Mouse (Mus musculus): Measurements from ENCODE around the gene Klk14. TPM values are rescaled to one million over a fixed set of nuclear protein-coding genes. Genes with fewer than 3 reads are reported as not detected.
"Not testable (repeated sequence)": the region's sequence is repeated elsewhere in the genome, so short reads cannot be mapped to it uniquely, and the experiment has no call there.

Klk14 gene
- total and polyA plus RNA-seq, 2 experiments = not detected

DNA sequence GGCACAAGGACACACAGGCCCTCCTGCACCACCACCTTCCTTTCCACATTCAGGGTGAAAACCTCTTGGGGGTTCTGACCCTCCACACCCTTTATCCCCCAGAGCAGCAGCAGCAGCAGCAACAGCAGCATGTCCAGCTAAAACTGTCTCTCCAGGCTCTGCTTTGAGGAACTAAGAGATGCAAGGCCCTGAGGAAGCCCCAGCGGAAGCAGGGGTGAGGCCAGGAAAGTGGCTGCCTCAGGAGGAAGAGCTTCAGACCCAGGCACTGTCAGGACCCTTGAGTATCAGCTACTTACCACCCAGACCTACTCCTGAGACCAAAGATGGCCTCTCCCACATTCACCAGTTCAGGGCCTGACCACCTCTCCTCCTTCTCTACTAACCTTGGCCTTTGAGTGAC, 30.2 kb upstream of the Klk14 start, which contains the start of gene Siglece:
Siglece (minus strand) TSS at position 160 of the 400 bp plus-strand sequence.
- H3K27ac ChIP-seq (replicated peaks; ENCODE audit: insufficient read depth, low read depth, low read length) = peak within 1 kb of the TSS; percentile 23
- no peaks in the 10 kb centered on the region for H3K79me2 ChIP-seq (ENCODE audit: control insufficient read depth, insufficient read depth, low read length)
- WGBS = 79% methylated on average over 1 of the region's 1 CpGs
- H3K4me1 ChIP-seq (ENCODE audit: control insufficient read depth, insufficient read depth, low read length) = no peaks in the 10 kb centered on the region
- H3K4me3 ChIP-seq (ENCODE audit: insufficient read depth, low read depth, low read length) = peak within 1 kb of the TSS; percentile 24
- H3K36me3 ChIP-seq (ENCODE audit: control insufficient read depth, insufficient read depth, low read length) = no peaks in the 10 kb centered on the region
- TF ChIP-seq CTCF (IDR thresholded peaks at IDR 0.05; ENCODE audit: low read depth, low read length) (no peak), POLR2A (IDR thresholded peaks at IDR 0.05; ENCODE audit: extremely low read depth, insufficient read depth, low read length) (no peak)
- H3K9ac ChIP-seq (ENCODE audit: low read depth, low read length) = no peak within 1 kb of the TSS; the same call in 1 of the 2 replicates
- H3K27me3 ChIP-seq (ENCODE audit: control insufficient read depth, insufficient read depth, low read length) = no peaks in the 10 kb centered on the region
- peak; percentile 10 for DNase-seq (ENCODE audit: extremely low read depth, low read depth, low spot score)

DNA sequence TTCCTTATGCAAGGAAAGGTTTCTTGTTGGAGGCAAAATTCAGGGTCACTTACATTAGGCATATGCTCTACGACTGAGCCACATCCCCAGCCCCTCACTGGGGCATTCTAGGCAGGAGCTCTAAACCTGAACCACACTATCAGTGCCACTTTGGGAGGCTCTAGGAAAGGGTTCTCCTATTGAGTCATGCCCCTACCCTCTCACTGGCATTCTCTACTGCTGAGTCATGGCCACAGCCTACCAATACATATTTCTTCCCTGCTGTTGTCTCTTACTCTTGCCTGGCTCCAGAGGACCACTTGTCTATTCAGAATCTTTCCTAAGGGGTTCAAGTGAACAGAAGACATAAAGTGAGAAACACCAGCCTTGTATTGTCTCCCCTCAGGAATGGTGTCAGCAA, 27.4 kb upstream of the Klk14 start:
- Histone ChIP-seq H3K27ac (replicated peaks; ENCODE audit: insufficient read depth, low read depth, low read length) (no peak overlapping the region), H3K27me3 (ENCODE audit: control insufficient read depth, insufficient read depth, low read length) (no peaks in the 10 kb centered on the region), H3K79me2 (ENCODE audit: control insufficient read depth, insufficient read depth, low read length) (no peaks in the 10 kb centered on the region), H3K9ac (ENCODE audit: low read depth, low read length) (no peak overlapping the region), H3K4me3 (ENCODE audit: insufficient read depth, low read depth, low read length) (no peak overlapping the region), H3K36me3 (ENCODE audit: control insufficient read depth, insufficient read depth, low read length) (no peaks in the 10 kb centered on the region), H3K4me1 (ENCODE audit: control insufficient read depth, insufficient read depth, low read length) (no peaks in the 10 kb centered on the region)
- TF ChIP-seq POLR2A (IDR thresholded peaks at IDR 0.05; ENCODE audit: extremely low read depth, insufficient read depth, low read length) (no peak), CTCF (IDR thresholded peaks at IDR 0.05; ENCODE audit: low read depth, low read length) (no peak)
- WGBS = 83% methylated on average over 1 of the region's 1 CpGs
- DNase-seq (ENCODE audit: extremely low read depth, low read depth, low spot score) = no peak

DNA sequence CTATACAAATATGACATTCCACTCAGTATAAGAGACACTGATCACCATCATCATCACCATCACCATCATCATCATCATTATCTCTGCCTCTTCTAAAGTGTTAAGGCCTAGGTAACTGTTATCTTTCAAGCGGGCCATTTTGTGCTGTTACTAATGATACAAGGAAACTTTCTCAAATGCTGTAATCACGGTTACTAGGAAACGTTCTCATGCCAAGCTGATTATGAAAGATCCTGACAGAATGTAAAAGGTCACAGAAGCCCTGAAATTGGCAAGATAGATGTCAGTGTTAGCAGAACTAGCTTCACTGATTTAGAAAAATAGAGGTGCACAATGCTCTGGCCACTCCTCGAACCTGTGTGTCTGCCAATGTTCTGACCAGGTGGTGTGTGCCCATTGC, 23.0 kb upstream of the Klk14 start:
- H3K27me3 ChIP-seq (ENCODE audit: control insufficient read depth, insufficient read depth, low read length); H3K79me2 ChIP-seq (ENCODE audit: control insufficient read depth, insufficient read depth, low read length); H3K27ac ChIP-seq (replicated peaks; ENCODE audit: insufficient read depth, low read depth, low read length); H3K4me3 ChIP-seq (ENCODE audit: insufficient read depth, low read depth, low read length); H3K4me1 ChIP-seq (ENCODE audit: control insufficient read depth, insufficient read depth, low read length); H3K9ac ChIP-seq (ENCODE audit: low read depth, low read length); H3K36me3 ChIP-seq (ENCODE audit: control insufficient read depth, insufficient read depth, low read length): not testable (repeated sequence)
- DNase-seq (ENCODE audit: extremely low read depth, low read depth, low spot score) = peak; percentile 61
- WGBS = 19% methylated on average over 4 of the region's 4 CpGs

DNA sequence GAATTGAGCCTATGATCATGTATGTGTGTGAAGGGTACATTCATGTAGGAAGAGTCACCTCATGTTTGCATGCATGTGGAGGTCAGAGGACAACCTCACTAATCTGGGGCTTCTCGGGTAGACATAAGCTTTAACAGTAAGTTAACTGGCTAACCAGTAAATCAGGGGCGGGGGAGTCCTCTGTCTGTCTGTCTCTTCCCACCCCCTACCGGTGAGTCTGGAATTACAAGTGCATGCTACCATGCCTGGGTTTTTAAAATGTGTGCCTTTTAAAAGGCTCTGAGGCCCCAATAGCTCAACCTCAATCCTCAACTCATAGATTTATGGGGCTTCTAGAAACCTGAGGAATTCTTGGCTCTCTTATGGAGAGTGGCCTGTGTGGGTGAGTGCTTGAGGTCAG, 21.6 kb upstream of the Klk14 start:
- H3K27ac ChIP-seq (replicated peaks; ENCODE audit: insufficient read depth, low read depth, low read length) = no peak overlapping the region

DNA sequence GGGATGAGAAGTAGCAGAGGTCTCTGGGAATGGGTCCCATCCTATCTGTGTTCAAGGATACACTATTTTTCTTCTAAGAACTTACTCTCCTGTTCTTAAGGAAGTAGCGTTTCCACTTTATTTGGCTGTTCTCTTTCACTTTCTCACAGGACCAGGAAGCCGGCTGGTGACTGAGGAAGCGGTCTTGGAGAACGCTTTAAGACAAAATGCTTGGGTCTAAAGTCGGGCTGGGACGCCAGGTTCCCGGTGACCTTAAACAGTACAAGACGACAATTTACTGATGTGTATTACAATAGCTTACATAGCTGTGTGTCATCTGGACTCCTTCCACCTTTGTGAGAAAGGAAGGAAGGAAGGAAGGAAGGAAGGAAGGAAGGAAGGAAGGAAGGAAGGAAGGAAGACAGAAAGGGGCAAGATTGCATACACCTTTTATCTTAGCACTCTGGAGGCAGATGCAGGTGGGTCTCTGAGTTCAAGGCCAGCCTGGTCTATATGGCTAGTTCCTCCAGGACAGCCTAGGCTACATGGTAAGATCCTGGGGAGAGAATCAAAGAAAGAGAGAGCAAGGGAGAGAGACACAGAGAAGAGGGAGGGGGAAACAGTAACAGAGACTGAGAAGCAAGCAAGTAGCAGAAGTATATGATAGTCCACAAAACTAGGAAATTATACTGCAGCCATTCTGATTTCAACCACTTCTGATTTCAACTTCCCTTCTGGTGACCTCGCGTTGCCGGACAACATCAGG, 19.0 kb upstream of the Klk14 start:
- no peaks in the 10 kb centered on the region; the same call in 1 of the 2 replicates for H3K79me2 ChIP-seq (ENCODE audit: control insufficient read depth, insufficient read depth, low read length)
- no peak for TF ChIP-seq CTCF (IDR thresholded peaks at IDR 0.05; ENCODE audit: low read depth, low read length)
- no peak for TF ChIP-seq POLR2A (IDR thresholded peaks at IDR 0.05; ENCODE audit: extremely low read depth, insufficient read depth, low read length)
- 67% methylated on average over 11 of the region's 11 CpGs for WGBS
- H3K27ac ChIP-seq (replicated peaks; ENCODE audit: insufficient read depth, low read depth, low read length) = peak overlapping the region; percentile 45
- H3K4me1 ChIP-seq (ENCODE audit: control insufficient read depth, insufficient read depth, low read length) = peaks cover 7% of the 10 kb centered on the region
- peak; percentile 26 for DNase-seq (ENCODE audit: extremely low read depth, low read depth, low spot score)
- H3K36me3 ChIP-seq (ENCODE audit: control insufficient read depth, insufficient read depth, low read length) = peaks cover 3% of the 10 kb centered on the region; the same call in 1 of the 2 replicates
- no peak overlapping the region for H3K4me3 ChIP-seq (ENCODE audit: insufficient read depth, low read depth, low read length)
- H3K27me3 ChIP-seq (ENCODE audit: control insufficient read depth, insufficient read depth, low read length) = no peaks in the 10 kb centered on the region
- H3K9ac ChIP-seq (ENCODE audit: low read depth, low read length) = no peak overlapping the region

More for the DNA sequence above, 21.6 kb upstream of the Klk14 start:
- Histone ChIP-seq H3K79me2 (ENCODE audit: control insufficient read depth, insufficient read depth, low read length) (no peaks in the 10 kb centered on the region), H3K36me3 (ENCODE audit: control insufficient read depth, insufficient read depth, low read length) (no peaks in the 10 kb centered on the region), H3K27me3 (ENCODE audit: control insufficient read depth, insufficient read depth, low read length) (no peaks in the 10 kb centered on the region), H3K4me3 (ENCODE audit: insufficient read depth, low read depth, low read length) (no peak overlapping the region), H3K9ac (ENCODE audit: low read depth, low read length) (no peak overlapping the region), H3K4me1 (ENCODE audit: control insufficient read depth, insufficient read depth, low read length) (peaks cover 7% of the 10 kb centered on the region)
- DNase-seq (ENCODE audit: extremely low read depth, low read depth, low spot score) = no peak
- WGBS = 27% methylated on average over 3 of the region's 3 CpGs
- TF ChIP-seq POLR2A (IDR thresholded peaks at IDR 0.05; ENCODE audit: extremely low read depth, insufficient read depth, low read length) (no peak), CTCF (IDR thresholded peaks at IDR 0.05; ENCODE audit: low read depth, low read length) (no peak)
